Mouse (Mus musculus) lung, adult 2 months (tissue): ENCODE measurements around the gene Nos2.
A peak's percentile ranks its signal among the peaks of the same experiment; 100 is the strongest.

Experiments used
- CTCF ChIP-seq: fragments of 200-500 bp; IDR thresholded peaks from 2 replicates; pipeline ENCODE4 v1.5.1; 2011; ENCODE audit warnings: mild to moderate bottlenecking, low read length, control low read depth; ENCODE audit not compliant: insufficient read depth
- POLR2A ChIP-seq: fragments of 200-500 bp; IDR thresholded peaks from 2 replicates; pipeline ENCODE4 v1.6.1; 2011; ENCODE audit warnings: low read depth, mild to moderate bottlenecking, control low read depth, low read length, borderline replicate concordance; ENCODE audit errors: extremely low read depth

- TF ChIP-seq CTCF (no peak), POLR2A (peak; percentile 93)
Measured at GRCm38 (mm10) chr11:78984483-78985177, 64.0 kb downstream of the Nos2 start, which contains the start of gene Lgals9.
